Mouse (Mus musculus): ENCODE results near the gene Chrna9.

DNA sequence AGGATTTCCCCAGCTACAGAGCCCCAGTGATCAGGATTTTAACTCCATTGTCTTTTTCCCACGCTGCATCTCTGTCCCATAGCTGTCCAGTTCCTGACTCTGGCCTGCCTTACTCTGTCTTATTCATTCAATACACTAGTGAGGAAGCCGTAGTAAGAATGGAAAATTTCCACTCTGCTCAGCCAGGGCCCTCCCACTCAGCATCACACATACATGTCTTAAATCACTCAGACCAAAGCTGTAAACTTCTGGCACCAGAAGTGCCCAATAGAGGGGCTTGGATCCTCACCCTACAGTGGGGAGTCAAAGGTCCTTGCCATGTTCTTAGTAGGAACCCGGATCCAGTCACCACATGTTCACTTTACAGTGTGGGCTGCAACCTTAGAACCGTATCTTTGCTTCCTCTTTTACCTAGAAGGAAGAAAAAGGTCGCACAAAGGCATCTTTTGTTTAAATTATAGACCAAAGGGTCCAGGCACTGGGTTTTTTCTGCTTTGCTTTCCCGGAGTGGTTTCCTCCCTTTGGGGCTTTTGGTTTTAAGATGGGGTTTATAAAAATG is 65.9 kb downstream of the Chrna9 start:
- TF ChIP-seq CTCF (IDR thresholded peaks at IDR 0.05; ENCODE audit: low read depth): no peak
- TF ChIP-seq EP300 (IDR thresholded peaks at IDR 0.05; ENCODE audit: low read depth): no peak
